Mouse (Mus musculus) heart, adult 18-20 months (tissue): ENCODE measurements around the gene Znrd1. TPM values are rescaled to one million over a fixed set of nuclear protein-coding genes. Genes with fewer than 3 reads are reported as not detected.

Experiments used
- DNase-seq, 2 experiments: peaks; one replicate each; pipeline ENCODE4 v3.0.0; 2021 to 2022; ENCODE audit warnings: mixed read lengths in 1 of 2
- total RNA-seq, 2 experiments: library from RNA; stranded (reverse); gene quantifications; 2 replicates each; pipeline ENCODE4 v1.2.3; 2021

Gene Znrd1
- total RNA-seq, 2 experiments from 2014 or later, result 29.1 to 31.1 TPM

DNA sequence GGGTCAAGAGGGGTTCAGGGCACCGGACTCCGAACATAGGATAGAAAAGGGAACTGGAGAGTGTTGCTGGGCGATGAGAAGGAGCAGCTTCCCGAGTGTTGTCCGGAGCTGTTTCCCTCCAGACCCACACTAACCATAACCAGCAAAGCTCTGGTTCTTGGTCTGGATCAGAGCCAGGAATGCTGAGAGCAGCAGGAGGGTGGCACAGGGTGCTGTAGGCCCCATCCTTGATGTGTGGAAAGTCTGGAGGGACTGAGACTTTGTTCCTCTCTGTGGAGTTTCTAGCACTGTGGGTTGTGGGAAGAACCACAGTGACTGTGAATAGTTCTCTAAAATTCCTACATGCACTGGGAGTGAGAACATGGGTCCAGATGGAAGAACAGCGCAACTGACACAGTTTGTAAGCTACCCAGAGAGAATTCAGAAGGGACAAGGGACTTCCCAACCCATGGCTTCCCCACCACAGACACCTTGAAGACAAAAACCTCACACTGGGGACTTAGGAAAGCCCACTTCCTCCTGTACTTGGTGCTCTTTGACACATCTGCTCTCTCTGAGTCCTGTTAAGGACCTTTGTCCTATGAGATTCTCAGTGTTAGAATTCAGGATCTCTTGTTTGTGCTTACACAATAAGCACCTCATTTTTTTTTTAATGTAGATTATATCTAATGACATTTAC lies 13.0 kb upstream of the Znrd1 start:
- DNase-seq, result no peak

DNA sequence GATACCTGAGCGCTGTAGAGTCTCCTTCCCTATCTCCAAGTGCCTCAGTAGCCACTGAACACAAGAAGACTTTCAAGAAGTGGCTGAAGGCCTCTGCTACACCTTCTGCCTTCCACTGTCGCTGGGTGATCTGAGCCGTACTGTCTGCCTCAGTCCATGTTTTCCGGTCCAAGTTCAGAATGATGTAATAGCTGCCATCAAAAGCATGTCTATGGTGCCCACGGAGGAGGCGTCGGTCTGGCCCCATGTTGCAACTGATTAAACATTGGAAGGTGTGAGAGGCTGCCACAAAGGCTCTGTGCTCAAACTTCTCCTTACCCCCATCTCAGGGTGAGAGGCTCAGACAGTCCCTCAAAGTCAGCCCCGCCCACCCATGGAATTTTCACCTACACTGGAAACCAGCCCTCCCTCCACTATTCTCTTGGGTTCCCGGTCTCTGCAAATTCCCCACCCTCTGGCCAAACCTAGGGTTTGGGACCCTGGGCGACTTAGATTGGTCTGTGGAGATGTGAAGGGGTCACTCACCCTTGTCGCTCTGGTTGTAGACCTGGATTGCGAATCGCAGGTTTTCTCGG lies 12.0 kb upstream of the Znrd1 start:
- DNase-seq, result no peak

DNA sequence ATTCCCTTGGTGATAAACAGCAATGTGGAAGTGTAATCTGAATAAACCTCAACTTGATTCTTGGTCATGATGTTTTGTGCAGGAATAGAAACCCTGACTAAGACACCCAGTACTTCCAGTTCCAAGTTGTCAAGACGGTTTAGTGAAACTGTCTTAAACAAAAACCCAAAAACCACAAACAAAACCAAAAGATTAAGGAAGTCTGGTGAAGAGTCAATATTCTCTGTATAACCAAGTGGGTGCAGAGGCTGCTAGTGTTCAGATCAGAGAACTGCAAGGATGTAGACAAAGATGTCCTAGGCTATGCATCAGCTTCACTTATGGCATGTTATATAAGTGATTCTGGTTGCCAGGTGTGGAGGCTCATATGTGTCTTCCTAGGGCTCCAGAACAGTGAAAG lies 8.5 kb upstream of the Znrd1 start:
- DNase-seq, result no peak

DNA sequence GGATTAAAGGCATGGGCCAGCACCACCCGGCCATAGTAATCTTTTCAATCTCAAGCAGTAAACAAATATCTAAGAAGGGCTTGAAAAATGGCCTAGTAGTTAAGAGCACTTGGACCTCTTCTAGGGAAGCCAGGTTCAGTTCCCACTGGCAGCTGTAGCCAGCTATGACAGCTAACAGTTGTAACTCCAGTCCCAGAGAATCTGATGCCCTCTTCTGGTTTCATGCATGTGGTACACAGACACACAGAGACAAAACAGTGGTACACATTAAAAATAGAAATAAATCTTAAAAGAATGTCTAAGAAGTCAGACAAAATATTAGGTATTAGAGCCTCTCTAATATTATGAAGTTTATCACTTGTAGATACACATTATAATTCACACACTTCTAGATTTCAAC lies 2.8 kb upstream of the Znrd1 start:
- DNase-seq, result no peak

DNA sequence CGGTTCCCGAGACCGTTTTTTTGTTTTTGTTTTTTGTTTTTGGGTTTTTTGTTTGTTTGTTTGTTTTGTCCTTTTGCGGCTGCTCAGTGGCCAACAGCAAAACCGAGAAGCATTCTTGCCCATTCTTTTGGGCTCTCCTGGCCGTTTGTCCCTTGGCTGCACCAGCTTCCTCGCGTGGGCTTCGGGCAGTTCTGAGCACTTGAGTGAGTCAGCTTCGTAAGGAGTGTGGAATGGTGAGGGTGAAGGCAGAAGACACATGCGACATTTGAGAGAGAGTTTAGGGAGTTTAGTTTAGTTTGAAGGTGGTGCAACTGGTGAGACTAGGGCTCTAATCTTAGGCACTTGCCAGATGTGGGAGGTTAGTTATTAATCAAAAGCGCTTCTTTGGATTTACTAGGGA lies 525 bp upstream of the Znrd1 start:
- no peak for DNase-seq

DNA sequence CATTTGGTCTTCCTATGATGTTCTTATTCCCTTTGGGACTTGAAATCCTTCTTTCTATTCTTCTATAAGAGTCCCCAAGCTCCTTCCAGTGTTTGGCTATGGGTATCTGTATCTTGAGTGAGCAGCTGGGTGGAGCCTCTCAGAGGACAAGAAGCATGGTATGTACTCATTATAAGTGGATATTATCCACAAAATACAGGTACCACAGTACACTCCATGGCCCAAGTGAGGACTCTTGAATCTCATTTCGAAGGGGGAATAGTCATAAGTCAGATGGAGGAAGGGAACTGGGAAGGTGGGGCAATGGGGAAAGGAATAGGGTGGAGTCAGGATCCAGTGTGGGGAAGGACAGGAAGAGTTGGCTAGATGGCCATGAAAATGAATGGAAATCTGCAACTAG lies 5.3 kb downstream of the Znrd1 start:
- DNase-seq, result no peak

DNA sequence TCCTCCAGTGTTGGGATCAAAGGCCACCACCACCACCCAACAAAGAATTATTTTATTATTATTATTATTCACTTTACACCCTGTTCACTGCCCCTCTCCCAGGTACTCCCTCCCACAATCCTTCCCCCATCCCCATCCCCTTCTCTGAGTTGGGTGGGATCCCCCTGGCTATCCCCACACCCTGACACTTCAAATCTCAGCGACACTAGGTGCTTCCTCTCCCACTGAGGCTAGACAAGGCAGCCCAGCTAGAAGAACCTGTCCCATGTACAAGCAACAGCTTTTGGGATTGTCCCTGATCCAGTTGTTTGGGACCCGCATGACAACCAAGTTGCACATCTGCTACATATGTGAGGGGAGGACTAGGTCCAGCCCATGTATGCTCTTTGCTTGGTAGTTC lies 5.7 kb downstream of the Znrd1 start:
- DNase-seq, result no peak

DNA sequence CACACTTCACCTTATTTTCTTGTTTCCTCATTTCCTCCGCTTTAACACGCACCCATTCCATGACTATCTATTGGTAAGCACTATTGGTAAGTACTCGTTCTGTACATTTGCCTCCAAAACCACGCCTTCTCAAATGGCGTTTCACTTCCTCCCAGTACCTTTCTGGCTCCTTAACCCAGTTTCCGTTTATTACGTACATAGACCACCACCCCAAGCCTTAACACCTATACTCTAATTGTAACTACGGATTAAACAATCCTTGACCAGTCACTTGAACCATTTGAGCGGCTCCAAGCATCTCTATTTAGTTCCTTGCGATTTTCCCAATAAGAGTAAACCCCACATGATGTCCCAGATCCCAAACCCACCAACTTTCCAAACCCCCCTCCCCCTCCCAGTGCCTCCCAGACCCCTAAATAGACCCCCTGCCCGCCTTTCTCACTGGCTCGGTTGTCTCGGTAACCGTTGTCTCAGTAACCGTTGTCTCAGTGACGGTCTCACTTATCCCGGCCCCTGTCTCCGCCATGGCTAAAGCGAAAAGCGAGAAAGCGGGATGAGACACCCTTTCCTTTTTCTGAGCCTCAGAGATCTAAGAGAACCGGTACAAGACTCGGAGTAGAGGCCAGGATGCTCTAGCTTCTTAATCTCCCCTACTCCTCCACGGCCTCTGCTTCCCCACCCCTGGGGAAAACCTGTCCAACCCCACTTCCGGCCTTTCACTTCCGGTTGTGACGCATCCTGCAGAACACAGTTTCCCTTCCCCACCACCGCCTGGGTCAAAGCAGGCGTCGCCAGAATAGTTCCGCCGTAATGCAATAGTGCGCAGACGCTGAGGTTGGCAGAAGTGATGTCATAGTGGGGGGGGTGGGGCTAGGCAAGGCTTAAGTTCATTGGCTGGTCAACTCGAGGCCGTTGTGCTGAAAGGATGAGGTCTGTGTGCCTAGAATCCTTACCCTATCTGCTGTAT lies 7.1 kb downstream of the Znrd1 start, which contains the start of gene Ppp1r11:
TSS of gene Ppp1r11 (minus strand) at position 761 of the 967 bp plus-strand sequence.
- peak; percentile 97 to 98 for DNase-seq

DNA sequence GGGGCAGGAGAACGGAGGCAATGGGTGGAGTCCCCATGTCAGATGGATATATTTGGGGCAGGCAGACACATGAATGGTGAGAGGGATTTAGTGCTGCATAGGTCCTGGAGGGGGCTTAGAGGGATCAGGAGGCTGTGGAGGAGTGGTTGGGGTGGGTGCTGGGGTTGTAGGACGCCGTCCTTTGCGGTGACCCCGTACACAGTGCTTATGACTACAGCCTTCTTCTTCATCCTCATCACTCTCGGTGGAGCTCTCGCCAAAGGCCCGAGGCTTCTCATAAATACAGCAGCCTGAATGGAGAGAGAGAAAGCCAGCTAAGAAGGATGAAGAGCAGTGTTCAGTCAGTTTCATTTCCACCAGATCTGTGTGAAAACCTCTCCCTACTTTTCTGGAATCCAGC lies 9.1 kb downstream of the Znrd1 start:
- no peak for DNase-seq

DNA sequence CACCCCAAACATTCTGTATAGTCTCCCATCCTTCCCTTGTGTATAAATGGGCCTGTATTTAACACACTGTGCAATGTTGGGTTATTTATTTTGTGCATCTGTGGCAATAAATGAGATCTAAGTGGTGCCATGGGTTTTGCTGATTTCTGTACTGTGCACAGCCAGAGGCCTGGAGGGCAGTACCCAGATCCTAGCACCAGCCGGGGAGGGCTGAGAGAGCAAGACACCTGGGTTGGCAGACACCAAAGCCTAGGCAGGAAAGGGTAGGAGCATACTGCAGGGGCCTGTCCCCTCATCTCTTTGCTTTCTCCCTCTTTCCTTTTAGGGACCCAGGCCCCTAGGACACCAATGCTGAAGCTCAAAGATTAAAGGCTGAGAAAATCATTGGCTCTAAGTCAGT lies 10.1 kb downstream of the Znrd1 start:
- DNase-seq, result no peak

DNA sequence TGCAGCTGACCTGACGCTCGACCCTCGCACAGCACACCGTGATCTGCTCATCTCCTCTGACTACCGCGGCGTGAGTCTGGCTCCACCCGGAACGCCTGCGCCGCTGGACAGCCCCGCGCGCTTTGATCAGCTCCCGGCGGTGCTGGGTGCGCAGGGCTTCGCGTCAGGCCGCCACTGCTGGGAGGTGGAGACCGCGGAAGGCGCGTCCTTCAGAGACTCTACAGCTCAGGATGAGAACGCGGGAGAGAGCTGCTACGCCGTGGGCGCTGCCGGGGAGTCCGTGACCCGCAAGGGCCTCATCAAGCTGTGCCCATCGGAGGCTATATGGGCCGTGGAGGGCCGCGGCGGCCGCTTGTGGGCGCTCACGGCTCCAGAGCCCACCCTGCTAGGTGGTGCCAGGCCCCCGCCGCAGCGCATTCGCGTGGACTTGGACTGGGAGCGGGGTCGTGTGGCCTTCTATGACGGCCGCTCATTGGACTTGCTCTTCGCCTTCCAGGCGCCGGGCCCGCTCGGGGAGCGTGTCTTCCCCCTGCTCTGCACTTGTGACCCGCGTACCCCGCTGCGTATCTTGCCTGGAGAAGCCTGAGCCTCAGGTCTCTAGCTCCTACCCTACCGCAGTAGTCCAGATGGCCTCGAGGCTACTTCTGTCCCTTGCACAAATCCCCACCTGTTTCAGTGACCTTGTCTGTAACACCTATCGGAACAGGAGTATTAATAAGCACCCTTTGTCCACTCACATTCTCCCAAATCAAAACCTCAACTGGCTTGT lies 11.1 kb downstream of the Znrd1 start:
- peak; percentile 57 to 73 for DNase-seq

DNA sequence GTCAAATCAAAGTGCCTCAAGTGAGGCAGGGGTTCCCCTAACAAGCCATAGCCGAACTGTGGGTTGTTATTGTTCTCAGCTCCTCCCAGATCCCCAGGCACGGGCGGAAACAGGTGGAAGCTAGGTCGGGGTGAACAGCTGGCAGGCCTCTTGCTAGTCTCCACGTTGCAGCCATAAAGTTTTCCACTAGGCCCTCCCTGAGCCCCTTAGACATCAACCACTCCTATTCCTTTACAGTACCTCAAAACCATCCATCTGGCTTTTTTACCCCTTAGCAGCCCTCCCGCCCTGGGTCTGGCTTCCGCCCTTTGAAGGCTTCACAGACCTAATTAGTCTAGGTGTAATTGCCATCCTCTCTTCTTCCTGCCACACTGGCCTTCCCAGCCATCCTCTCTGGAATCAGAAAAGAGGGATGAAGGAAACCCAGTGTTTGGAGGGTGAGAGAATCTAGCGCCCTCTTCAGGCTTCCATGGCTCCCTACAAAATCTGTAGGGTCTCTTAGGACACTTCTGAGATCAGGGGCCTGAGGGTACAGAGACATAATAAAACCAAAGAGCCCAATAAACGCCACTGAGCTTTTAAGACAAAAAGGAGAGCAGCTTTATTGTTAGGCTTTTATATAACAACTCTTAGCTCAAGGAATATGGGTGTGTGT lies 14.1 kb downstream of the Znrd1 start:
- no peak for DNase-seq

DNA sequence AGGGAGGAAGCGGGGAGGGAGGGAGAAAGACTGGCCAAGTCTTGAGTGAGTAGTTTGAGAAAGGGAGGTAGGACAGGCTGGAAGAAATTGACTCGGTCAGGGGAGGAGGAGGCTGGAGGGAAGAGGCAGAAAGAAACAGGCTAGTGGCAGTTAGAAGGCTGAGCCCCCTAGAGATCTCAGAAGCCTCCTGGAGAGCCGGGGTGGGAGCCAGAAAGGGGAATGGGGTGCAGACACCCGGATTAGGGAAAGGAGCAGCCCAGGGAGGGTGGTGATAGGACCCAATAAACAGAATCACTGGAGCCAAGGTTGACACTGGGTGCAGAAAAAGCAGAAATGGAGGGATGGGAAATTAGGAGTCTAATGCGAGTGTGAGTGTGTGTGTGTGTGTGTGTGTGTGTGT lies 14.7 kb downstream of the Znrd1 start:
- no peak for DNase-seq

DNA sequence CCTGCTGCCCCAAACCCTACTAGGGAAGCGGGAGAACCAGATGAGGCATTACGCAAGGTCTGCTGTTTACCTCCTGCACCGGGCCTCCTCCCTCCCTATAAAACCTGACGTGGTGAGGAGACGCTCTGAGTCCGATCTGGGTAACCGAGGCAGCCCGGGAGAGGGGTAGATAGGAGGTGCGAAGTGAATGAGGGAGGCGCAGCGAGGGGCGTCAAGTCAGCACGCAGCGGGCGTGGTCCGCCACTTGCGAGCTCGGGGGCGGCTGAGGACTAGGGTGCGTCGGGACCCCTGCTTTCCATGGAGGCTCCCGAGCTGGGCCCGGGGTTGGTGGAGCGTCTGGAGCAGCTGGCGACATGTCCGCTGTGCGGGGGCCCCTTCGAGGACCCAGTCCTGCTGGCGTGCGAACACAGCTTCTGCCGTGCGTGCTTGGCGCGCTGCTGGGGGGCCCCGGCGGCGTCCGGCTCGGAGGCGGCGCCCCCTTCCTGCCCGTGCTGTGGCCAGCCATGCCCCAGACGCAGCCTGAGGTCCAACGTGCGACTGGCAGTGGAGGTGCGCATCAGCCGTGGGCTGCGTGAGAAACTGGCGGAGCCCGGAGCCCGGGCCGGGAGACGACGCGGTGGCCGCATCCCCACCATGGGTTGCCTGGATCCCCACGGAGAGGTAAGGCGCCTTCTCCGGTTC lies 15.4 kb downstream of the Znrd1 start, which contains the start of gene Rnf39:
TSS of gene Rnf39 (plus strand) at position 128 of the 681 bp plus-strand sequence.
- DNase-seq, result peak in 1 of 2 experiments; percentile 65

DNA sequence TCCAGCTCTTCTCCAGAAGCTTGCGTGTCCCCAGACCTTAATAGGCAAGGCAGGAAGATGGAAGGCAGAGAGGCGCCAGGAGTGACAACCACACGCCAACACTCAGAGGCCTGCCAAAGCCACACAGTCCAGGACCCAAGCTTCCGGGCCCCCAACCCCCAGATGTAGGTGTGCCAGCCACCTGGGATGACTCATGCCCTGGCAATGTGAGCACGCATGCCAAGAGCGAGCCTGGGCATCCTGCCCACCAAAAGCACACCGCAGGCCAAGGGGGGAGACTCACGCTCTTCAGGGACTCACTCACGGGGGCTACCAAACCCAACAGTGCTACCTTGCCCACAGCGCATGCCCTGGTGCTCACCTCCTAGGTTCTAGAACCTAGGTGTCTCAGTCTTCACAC lies 16.0 kb downstream of the Znrd1 start:
- peak; percentile 77 to 78 for DNase-seq

DNA sequence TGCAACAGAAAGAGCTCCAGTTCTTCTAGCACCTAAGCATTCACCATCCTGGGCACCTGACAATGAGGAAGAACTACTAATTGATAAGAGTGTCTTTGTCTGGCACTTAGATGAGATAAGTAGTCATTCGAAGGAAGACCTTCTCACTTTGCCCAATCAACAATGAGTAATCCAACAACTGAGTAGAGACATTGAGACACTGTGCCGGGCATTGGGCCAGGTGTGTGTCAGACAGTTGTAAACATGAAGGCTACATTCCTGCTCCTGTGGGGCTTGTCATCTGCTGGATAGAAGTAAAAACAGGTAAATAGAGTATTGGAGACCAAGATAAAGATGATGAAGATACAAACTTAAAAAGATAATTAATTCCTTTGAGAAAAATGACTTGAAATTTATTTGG lies 20.3 kb downstream of the Znrd1 start:
- no peak for DNase-seq

DNA sequence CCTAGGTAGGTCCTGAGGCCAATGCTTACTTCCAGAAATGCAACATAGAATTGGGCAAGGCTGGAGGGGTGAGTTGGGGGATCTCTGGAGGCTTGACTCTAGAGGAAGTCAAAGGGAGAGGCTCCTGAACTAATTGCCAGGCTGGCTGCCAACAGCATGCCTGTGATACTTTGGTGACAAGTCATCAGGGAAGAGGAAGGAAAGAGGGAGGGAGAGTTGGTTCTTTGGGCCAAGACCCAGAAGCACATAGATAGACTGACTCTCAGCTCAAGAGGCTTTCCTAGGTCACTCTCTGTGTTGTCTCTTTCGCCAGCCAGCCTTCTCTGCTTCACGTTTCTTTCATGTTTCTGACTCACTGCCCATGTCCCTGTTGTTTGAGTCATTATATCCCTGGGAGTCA lies 26.6 kb downstream of the Znrd1 start:
- DNase-seq, result peak; percentile 75 to 85

DNA sequence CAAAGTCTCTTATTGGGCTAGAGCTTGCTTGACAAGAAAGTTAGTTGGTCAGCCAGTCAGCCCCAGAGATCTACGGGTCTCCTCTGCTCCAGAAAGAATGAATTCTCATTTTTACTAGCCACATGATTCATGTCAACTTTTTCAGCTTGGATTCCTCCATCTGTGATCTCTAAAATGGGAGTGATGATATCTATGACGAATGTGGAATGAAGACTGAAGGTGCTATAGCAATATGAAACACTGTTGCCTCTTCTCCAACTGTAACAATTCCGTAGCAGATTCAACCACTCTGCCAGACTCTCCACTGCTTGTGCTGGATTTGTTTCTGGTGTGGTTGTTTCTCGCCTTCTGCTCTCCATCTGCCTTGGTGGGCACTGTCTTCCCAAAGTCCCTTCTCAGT lies 27.2 kb downstream of the Znrd1 start:
- no peak for DNase-seq

DNA sequence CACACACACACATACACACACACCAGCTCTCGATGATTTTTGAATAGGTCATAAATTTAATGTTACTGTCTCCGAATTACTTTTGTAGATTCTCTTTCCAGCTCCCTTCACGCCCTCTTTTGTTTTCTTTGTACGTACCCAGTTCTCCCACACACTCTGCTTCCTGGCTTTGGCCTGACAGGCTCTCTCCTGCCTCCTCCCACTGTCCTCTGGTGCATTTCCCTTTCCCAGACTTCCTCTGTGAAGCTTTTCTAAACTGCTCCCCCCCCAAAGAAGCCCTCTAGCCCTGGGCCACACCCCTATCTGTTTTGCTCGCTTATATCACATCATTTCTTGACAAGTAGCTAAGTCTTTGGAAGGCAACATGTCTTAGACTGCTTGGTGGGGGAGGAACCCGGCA lies 28.1 kb downstream of the Znrd1 start:
- peak in 1 of 2 experiments; percentile 61 for DNase-seq

DNA sequence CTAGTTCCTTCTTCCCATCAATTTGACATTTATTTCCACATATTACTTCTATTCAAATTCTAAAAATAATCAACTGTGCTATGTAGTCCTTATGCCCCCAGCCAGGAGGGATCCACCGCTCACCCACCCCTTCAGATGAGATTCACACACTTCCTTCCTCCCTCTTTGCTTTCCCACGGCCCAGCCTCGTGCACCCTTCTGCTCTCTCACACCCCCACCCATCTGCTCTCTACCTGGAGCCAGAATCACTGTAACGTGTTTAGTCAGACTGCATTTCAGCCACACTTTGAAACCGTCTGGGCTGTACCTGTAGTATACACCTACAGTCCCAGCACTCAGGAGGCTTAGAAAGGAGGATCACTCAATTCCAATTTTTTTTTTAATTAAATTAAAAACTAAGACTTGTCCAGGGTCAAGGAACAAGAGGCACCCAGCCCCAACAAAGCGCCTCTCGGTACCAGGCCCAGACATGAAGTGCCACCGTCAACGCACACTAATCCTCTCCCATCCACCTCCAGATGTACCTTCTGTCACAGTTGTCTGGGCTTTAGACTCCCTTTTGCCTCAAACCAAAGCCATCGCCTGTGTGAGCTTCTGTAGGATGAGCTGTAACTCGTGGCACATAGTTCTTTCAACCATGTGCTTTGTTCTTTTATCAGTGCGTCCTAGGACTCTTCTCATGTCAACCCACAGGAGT lies 29.0 kb downstream of the Znrd1 start:
- no peak for DNase-seq
